Mouse (Mus musculus) lung, adult 2 months (tissue): ENCODE results near the gene Muc5b. TPM values are rescaled to one million over a fixed set of nuclear protein-coding genes. Genes with fewer than 3 reads are reported as not detected.

ENCODE experiments used
- DNase-seq: peaks from one replicate; pipeline ENCODE4 v3.0.0; 2022
- H3K4me1 ChIP-seq: fragments of 200-500 bp; 2 replicates; pipeline ENCODE4 v1.6.1; 2011; ENCODE audit warnings: low read length; ENCODE audit not compliant: control insufficient read depth, insufficient read depth
- H3K4me3 ChIP-seq: fragments of 200-500 bp; replicated peaks from 2 replicates; pipeline ENCODE3; 2011; ENCODE audit warnings: low read depth, mild to moderate bottlenecking, control low read depth, low read length; ENCODE audit errors: extremely low read depth
- CTCF ChIP-seq: fragments of 200-500 bp; IDR thresholded peaks from 2 replicates; pipeline ENCODE4 v1.5.1; 2011; ENCODE audit warnings: mild to moderate bottlenecking, low read length, control low read depth; ENCODE audit not compliant: insufficient read depth
- POLR2A ChIP-seq: fragments of 200-500 bp; IDR thresholded peaks from 2 replicates; pipeline ENCODE4 v1.6.1; 2011; ENCODE audit warnings: low read depth, mild to moderate bottlenecking, control low read depth, low read length, borderline replicate concordance; ENCODE audit errors: extremely low read depth
- WGBS: fragments of 180-500 bp; shearing (Covaris S2); methylation state at CpG from one replicate; pipeline ENCODE4 v1.1.7; 2018; 5-methylcytosine and 5-hydroxymethylcytosine counted together
- polyA plus RNA-seq: library from polyadenylated mRNA; depleted of rRNA; stranded (reverse); fragments of >200 nt; gene quantifications from 2 replicates; pipeline ENCODE4 v1.2.3, GENCODE M21; 2012; rRNA removed

The Muc5b gene
- polyA plus RNA-seq, 1 experiment, result 15.6 TPM

DNA sequence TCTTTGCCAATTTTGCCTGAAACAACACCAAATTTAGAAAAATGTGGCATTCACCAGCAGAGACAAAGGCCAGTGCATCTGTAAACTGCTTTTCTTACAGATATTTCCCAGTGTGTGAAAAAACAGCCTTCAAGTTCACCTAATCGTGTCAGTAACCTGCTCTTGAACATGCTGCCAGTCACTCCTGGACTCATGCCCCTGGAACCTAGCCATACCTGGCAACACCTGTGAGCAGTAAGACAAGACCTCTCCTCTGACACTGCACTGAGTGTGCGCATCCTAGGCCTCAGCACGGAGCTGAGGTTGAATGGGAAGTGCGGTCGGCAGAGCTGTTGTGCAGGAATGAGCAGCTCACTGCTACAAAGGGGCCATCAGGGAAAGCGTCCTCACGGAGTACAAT lies 53.3 kb downstream of the Muc5b start:
- no peak for DNase-seq
- TF ChIP-seq CTCF, result no peak
- TF ChIP-seq POLR2A, result no peak
- 89% methylated on average over 7 of the region's 7 CpGs for WGBS
- peaks cover 5% of the 10 kb centered on the region; the same call in 1 of the 2 replicates for H3K4me1 ChIP-seq
- H3K4me3 ChIP-seq, result no peak overlapping the region

DNA sequence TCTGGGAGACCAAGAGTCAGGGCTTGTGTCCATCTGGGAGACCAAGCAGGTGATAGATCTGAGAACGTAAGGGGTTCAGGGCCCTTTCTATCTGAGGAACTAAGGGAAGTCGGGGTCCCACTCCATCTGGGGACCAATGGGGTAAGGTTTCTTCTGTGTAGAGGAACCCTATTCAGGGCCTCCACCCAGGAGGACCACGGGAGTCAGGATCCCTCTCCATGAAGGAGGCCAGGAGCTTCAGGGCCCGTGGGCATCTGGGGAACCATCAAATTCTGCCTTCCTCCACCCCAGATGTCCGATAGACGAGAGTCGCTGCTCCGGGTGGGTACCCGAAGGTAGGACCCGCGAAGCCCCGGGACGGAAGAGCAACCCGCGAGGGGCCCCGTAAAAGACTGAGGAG lies 63.0 kb downstream of the Muc5b start:
- DNase-seq, result no peak
- TF ChIP-seq CTCF, result no peak
- TF ChIP-seq POLR2A, result no peak
- Histone ChIP-seq H3K4me1 (peaks cover 16% of the 10 kb centered on the region), H3K4me3 (peak overlapping the region; percentile 83)
- WGBS, result 0% methylated on average over 16 of the region's 16 CpGs

DNA sequence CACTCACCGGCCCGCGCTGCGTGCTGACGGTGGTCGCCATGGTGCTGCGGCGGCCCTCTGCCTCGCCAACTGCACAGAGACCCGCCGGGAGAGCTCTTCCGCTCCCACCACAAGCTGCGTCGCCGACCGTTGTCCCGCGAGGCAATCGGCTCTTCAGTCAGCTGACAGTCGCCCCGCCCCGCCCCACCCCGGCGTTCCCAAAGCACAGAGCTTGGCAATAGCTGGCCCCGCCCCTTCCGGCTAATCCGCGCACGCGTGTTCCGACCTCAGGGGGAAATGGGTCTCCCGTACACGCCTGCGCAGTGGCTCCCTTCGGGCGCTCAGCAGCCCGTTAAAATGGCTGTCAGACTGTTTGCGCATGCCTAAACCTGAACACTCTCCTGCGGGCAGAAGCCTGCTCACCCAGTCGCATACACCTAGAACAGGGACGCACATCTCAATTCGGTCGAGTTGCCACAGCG lies 63.4 kb downstream of the Muc5b start:
- H3K4me1 ChIP-seq, result peaks cover 12% of the 10 kb centered on the region
- TF ChIP-seq CTCF, result no peak
- TF ChIP-seq POLR2A, result peak; percentile 79
- DNase-seq, result peak; percentile 99
- H3K4me3 ChIP-seq, result peak overlapping the region; percentile 83
- WGBS, result under 1% methylated on average over 44 of the region's 44 CpGs

DNA sequence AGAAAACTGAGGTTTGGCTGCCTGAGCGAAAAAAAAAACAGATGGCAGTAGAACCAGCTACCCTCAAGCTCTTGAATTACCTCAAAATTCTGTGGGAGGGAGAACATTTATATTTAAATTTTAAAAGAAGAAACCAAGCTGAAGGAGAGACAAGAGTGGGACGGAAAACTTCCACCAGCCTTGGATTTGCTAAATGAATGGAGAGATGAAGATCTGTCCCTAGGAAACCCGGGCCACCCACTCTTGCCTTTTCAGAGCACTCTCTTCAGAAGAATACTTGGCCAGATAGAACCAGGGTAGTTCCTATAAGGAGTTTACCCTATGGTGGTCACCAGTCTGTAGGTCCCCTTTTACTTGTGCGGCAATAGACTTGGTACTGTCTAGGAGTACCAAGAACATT lies 63.9 kb downstream of the Muc5b start:
- Histone ChIP-seq H3K4me1 (peaks cover 9% of the 10 kb centered on the region), H3K4me3 (peak overlapping the region; percentile 66)
- DNase-seq, result no peak
- WGBS, result 65% methylated on average over 4 of the region's 4 CpGs
- TF ChIP-seq CTCF (no peak), POLR2A (no peak)

DNA sequence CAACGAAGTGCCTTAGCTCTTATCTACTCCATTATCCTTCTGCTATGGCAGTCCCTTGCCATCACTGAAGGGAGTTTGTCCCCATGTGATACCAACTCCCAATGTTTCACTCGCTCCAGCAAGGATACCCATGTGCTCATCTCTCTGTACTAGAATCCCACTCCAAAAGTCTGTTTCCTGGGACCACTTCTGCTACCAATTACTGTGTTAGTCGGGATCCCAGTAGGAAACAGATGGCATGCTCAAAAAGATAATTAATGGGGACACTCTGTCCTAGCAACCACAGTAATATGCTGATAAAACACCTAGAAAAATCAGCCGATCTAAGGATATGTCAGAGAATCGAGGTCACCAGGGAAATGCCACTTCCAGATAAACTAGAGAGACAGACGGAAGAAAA lies 69.7 kb downstream of the Muc5b start:
- Histone ChIP-seq H3K4me3 (no peak overlapping the region), H3K4me1 (no peaks in the 10 kb centered on the region)
- WGBS, result 73% methylated on average over 6 of the region's 6 CpGs
- TF ChIP-seq CTCF, result no peak
- no peak for TF ChIP-seq POLR2A
- no peak for DNase-seq

DNA sequence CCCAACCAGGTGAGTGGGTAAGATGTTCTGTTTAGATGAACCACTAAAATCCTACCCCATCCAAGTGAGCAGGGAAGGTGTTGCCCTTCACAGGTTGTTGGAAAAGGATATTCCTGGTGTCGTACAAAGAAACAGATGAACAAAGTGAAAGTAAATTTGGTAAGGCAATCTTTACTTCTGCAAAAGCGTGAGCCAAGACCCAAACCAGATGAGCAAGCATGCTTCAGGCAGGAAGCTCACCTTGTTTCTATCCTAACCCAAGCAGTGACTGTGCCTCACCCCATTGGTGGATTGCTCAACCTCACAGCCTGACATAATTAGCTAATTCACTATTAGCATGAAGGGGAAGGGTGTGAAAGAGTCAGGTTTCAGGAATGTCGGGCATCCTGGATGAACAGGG lies 72.4 kb downstream of the Muc5b start:
- Histone ChIP-seq H3K4me1 (no peaks in the 10 kb centered on the region), H3K4me3 (no peak overlapping the region)
- DNase-seq, result no peak
- TF ChIP-seq CTCF, result no peak
- TF ChIP-seq POLR2A, result no peak
- WGBS, result 52% methylated on average over 3 of the region's 3 CpGs

DNA sequence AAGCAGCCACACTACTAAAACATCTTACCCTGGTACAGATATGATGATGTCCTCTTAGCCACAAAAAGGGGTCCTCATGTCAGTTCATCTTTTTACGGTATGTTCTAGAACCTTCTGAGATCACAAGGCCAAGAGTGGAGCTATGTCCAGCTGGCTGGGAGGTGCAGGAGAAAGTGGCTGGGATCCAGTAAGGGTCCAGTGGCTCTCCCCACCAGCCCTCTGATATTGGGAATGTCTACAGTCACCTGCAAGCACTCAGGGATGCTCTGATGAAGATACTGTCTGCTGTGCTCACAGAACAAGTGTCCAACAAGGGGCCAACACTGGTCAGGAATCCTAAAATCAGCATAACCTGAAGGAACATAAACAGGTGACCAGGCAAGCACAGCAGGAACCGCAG lies 79.5 kb downstream of the Muc5b start, which contains the start of gene Tollip:
TSS of gene Tollip (minus strand) at position 101 of the 400 bp plus-strand sequence.
- Histone ChIP-seq H3K4me3 (no peak within 1 kb of the TSS), H3K4me1 (no peaks in the 10 kb centered on the region)
- TF ChIP-seq CTCF (no peak), POLR2A (no peak)
- DNase-seq, result no peak
- 94% methylated on average over 2 of the region's 2 CpGs for WGBS

Other genes with a start within 250 kb of the Muc5b start
- 0.03 and 0.04 TPM in 2 replicates for gene Muc6, start 183.8 kb upstream of the Muc5b start, polyA plus RNA-seq
- 1.8 and 53.0 TPM in 2 replicates for gene Muc2, start 148.7 kb upstream of the Muc5b start, polyA plus RNA-seq
- gene Muc5ac, start 50.1 kb upstream of the Muc5b start, polyA plus RNA-seq, result 0.37 and 0.38 TPM in 2 replicates
- 82.2 and 99.6 TPM in 2 replicates for gene Tollip, start 79.4 kb downstream of the Muc5b start, polyA plus RNA-seq
- gene Brsk2, start 110.7 kb downstream of the Muc5b start, polyA plus RNA-seq, result 0.31 and 0.41 TPM in 2 replicates
- 40.6 and 54.0 TPM in 2 replicates for gene Mob2, start 222.0 kb downstream of the Muc5b start, polyA plus RNA-seq